20 mouse cellular contexts compared by ENCODE assay signal in genomic region chr17:25408302-25408999, GRCm38 (mm10). TPM values are rescaled to one million over a fixed set of nuclear protein-coding genes. Genes with fewer than 3 reads are reported as not detected.
"Had no signal": no experiment of that assay in that cellular context is flagged by ENCODE, and none has a peak within 500 bp of the region (broad histone marks: within the 10 kb centered on the region; RNA-seq: fewer than 3 reads in every experiment).

No protein-coding gene starts in this region.

- ATAC-seq: liver, postnatal 0 days; midbrain, embryonic 15.5 days had no signal

- H3K9ac ChIP-seq: liver, embryonic 13.5 days; liver, postnatal 0 days; lung, embryonic 15.5 days; neural tube, embryonic 12.5 days had no signal

- H3K27me3 ChIP-seq: liver, embryonic 13.5 days; lung, embryonic 15.5 days had no signal

- H3K4me2 ChIP-seq: liver, embryonic 13.5 days; lung, embryonic 15.5 days; midbrain, embryonic 11.5 days; midbrain, embryonic 15.5 days; neural tube, embryonic 12.5 days had no signal

- H3K9me3 ChIP-seq: liver, embryonic 13.5 days; lung, embryonic 15.5 days; megakaryocyte, embryonic 14.5 days; midbrain, embryonic 15.5 days; neural tube, embryonic 12.5 days had no signal

- H3K4me3 ChIP-seq: left cerebral cortex, adult 2 months; liver, embryonic 13.5 days; lung, embryonic 15.5 days; megakaryocyte, embryonic 14.5 days; midbrain, embryonic 15.5 days; neural tube, embryonic 12.5 days had no signal

- H3K27ac ChIP-seq: left cerebral cortex, adult 2 months; liver, embryonic 13.5 days; lung, embryonic 15.5 days; macrophage; neural tube, embryonic 12.5 days; stomach, postnatal 0 days had no signal

- H3K36me3 ChIP-seq: liver, embryonic 13.5 days; lung, embryonic 15.5 days; midbrain, embryonic 15.5 days; neural tube, embryonic 12.5 days had no signal

- DNase-seq: kidney, postnatal 10 days; kidney, postnatal 4 days; liver; liver, embryonic 13.5 days; liver, postnatal 0 days; lung, postnatal 14 days; thymus, postnatal 4 days had no signal

RNA-seq across cellular contexts. Expression of gene Cacna1h, which starts 25.1 kb away (rescaled TPM):
- polyA plus RNA-seq: macrophage had no signal

RNA-seq across cellular contexts. Expression of gene Tpsg1, which starts 39.4 kb away (rescaled TPM):
- total RNA-seq: layer of hippocampus, postnatal 25 days; left cerebral cortex, adult 2 months; left cerebral cortex, postnatal 14 days; monocyte, adult 5-6 weeks; neutrophil, adult 5-6 weeks had no signal
- polyA plus RNA-seq: liver, postnatal 0 days; macrophage; midbrain, embryonic 11.5 days had no signal

RNA-seq across cellular contexts. Expression of gene Tpsb2, which starts 42.3 kb away (rescaled TPM):
- total RNA-seq: left cerebral cortex, adult 2 months; monocyte, adult 5-6 weeks; neutrophil, adult 5-6 weeks had no signal
- polyA plus RNA-seq: limb, embryonic 11.5 days; macrophage; midbrain, embryonic 11.5 days; neural tube, embryonic 12.5 days had no signal

RNA-seq across cellular contexts. Expression of gene Tekt4, which starts 46.0 kb away (rescaled TPM):
- total RNA-seq: monocyte, adult 5-6 weeks; neutrophil, adult 5-6 weeks had no signal
- polyA plus RNA-seq: limb, embryonic 11.5 days; liver, embryonic 13.5 days; macrophage had no signal
